17 mouse cellular contexts compared by ENCODE assay signal in the genomic region with DNA sequence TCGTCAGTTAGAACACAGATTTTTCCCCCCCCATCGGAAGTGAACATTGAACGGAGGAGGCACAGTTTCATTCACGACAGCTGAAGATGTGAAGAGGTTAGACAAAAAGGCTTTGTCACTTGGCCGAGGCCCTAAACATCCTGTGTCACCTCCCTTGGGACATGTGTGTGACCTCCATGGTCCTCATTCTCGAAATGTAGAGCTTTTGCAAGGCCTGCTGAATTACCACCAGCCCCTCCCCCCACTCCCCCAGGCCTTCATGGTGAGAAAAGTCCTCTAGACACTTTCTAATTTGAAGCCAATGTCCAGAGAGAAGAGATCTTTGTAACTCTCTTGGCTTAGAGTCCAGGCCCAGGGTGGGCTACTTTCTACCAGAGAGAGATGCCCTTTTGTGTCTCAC.
DNase-seq lines count a peak whose midpoint lies in the region; ATAC-seq lines count a peak whose summit lies in the region.
"Had no signal": no experiment of that assay in that cellular context is flagged by ENCODE, and none has a peak within 500 bp of the region (broad histone marks: within the 10 kb centered on the region; RNA-seq: fewer than 3 reads in every experiment).

No protein-coding gene starts in this region.

- intact Hi-C loops in heart, postnatal 10 days (cut with DNase I), result loop anchor here (5.0 to 10.0 kb wide), 2 partner anchors 323 to 585 kb away; no protein-coding TSS in a partner anchor

- no peak for ATAC-seq in cerebellum, adult (ENCODE audit: insufficient number of reproducible peaks, low FRiP score, low TSS enrichment)
- ATAC-seq: CD4-positive, CD25-positive, alpha-beta regulatory T cell, adult 4 months; forebrain, embryonic 13.5 days; forebrain, postnatal 0 days had no signal

- peak; percentile 29 for DNase-seq in cerebellum, adult 11-12 months
- peak; percentile 14 to 23 for DNase-seq in heart, postnatal 10 days
- DNase-seq in heart, adult 8-10 months (ENCODE audit: low spot score), result no peak
- DNase-seq in kidney, postnatal 10 days, result peak; percentile 74
- no peak for DNase-seq in kidney, adult 18-20 months
- peak; percentile 13 for DNase-seq in lung, postnatal 10 days
- no peak for DNase-seq in lung, adult 18-20 months
- DNase-seq: adrenal gland, adult 8-10 months; adrenal gland, postnatal 36 days; B cell, adult 2 months; cerebellum, adult 11 months; cerebellum, adult 9-11 months; forebrain, postnatal 0 days; gastrocnemius, postnatal 14 days had no signal

Comparison
In these comparisons a context has a peak if more than half of its experiments do, and no peak if none do; other contexts are left out.
1. DNase-seq: peak in cerebellum, adult 11-12 months (single experiment), heart, postnatal 10 days (2 of 2), kidney, postnatal 10 days (single experiment) and lung, postnatal 10 days (single experiment); none in heart, adult 8-10 months (single experiment), kidney, adult 18-20 months (single experiment) and lung, adult 18-20 months (0 of 2).